Mouse (Mus musculus) heart, embryonic 16.5 days (tissue): ENCODE results near the gene Pogk. TPM values are rescaled to one million over a fixed set of nuclear protein-coding genes. Genes with fewer than 3 reads are reported as not detected.

Experiments used
- ATAC-seq: fragments of 200-750 bp; cut with Nextera tagmentation; replicated peaks from 2 replicates; pipeline ENCODE4 v1.8.0; 2017; ENCODE audit warnings: moderate number of reproducible peaks; ENCODE audit not compliant: insufficient read depth, low FRiP score; ENCODE audit errors: extremely low read depth
- H3K27ac ChIP-seq: fragments of 300-500 bp; sonication (generic); 2 replicates; pipeline ENCODE4 v1.5.1; 2014; ENCODE audit warnings: mild to moderate bottlenecking, low read length, control low read depth, moderate library complexity
- H3K27me3 ChIP-seq: fragments of 300-500 bp; sonication (generic); 2 replicates; pipeline ENCODE4 v1.6.1; 2014; ENCODE audit warnings: low read length, mixed read lengths; ENCODE audit not compliant: control insufficient read depth, insufficient read depth
- H3K36me3 ChIP-seq: fragments of 300-500 bp; sonication (generic); 2 replicates; pipeline ENCODE4 v1.6.1; 2014; ENCODE audit not compliant: control insufficient read depth, insufficient read depth
- H3K4me1 ChIP-seq: fragments of 300-500 bp; sonication (generic); 2 replicates; pipeline ENCODE4 v1.6.1; 2014; ENCODE audit warnings: low read length, mixed read lengths; ENCODE audit not compliant: control insufficient read depth, insufficient read depth
- H3K4me2 ChIP-seq: fragments of 300-500 bp; sonication (generic); 2 replicates; pipeline ENCODE4 v1.6.1; 2014; ENCODE audit warnings: low read depth, mild to moderate bottlenecking, control low read depth, low read length
- H3K4me3 ChIP-seq: fragments of 300-500 bp; sonication (generic); 2 replicates; pipeline ENCODE4 v1.5.1; 2014; ENCODE audit warnings: mild to moderate bottlenecking, control low read depth, low read length
- H3K9ac ChIP-seq: fragments of 300-500 bp; sonication (generic); 2 replicates; pipeline ENCODE4 v1.6.1; 2014; ENCODE audit warnings: low read length, control low read depth
- H3K9me3 ChIP-seq: fragments of 300-500 bp; sonication (generic); replicated peaks from 2 replicates; pipeline ENCODE4 v1.6.1; 2016; ENCODE audit warnings: low read length; ENCODE audit not compliant: control insufficient read depth
- WGBS: fragments of 180-500 bp; shearing (Covaris S2); extraction: QIAGEN DNeasy Blood & Tissue Kit; methylation state at CpG from one replicate; pipeline ENCODE4 v1.1.7; 2014; 5-methylcytosine and 5-hydroxymethylcytosine counted together
- polyA plus RNA-seq: library from polyadenylated mRNA; unstranded; fragments of >200 nt; fragmentation: Nextera tagmentation; extraction: Ambion mirVana; gene quantifications from 2 replicates; pipeline ENCODE4 v1.2.1, GENCODE M21; 2015

The Pogk gene
- polyA plus RNA-seq, 1 experiment from 2014 or later: 9.3 TPM

DNA sequence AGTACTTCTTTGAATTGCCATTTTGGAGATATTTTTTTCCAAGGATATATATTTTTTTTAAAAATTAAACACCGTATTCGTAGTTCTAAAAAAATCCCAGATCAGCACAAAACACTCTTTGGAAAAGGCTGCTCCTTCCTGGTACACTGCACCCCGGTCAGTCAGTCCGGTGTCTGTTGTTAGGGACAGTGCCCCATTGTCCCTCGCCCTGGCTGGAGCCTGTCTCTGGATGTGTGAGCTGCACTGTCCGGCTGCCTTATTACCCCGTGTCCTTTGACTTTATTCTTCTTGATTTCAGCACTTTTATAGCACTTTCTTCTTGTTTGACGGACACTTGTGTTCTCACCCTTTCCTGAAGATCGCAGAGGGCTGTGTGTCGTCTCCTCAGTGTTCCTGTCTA, 25.0 kb downstream of the Pogk start:
- Histone ChIP-seq H3K4me2 (no peak overlapping the region), H3K4me1 (peaks cover 29% of the 10 kb centered on the region), H3K9ac (no peak overlapping the region), H3K27ac (no peak overlapping the region), H3K36me3 (peaks cover 37% of the 10 kb centered on the region), H3K9me3 (no peaks in the 10 kb centered on the region), H3K4me3 (no peak overlapping the region), H3K27me3 (no peaks in the 10 kb centered on the region)
- 93% methylated on average over 10 of the region's 10 CpGs for WGBS
- no peak for ATAC-seq

- Histone ChIP-seq H3K9me3 (no peaks in the 10 kb centered on the region), H3K27me3 (no peaks in the 10 kb centered on the region), H3K4me2 (no peak overlapping the region), H3K36me3 (peaks cover 25% of the 10 kb centered on the region), H3K4me1 (peaks cover 18% of the 10 kb centered on the region), H3K27ac (no peak overlapping the region), H3K9ac (no peak overlapping the region), H3K4me3 (no peak overlapping the region)
- 77% methylated on average over 4 of the region's 4 CpGs for WGBS
- no peak for ATAC-seq
These were observed 27.0 kb downstream of the Pogk start for GRCm38 (mm10) chr1:166382626-166383025.

DNA sequence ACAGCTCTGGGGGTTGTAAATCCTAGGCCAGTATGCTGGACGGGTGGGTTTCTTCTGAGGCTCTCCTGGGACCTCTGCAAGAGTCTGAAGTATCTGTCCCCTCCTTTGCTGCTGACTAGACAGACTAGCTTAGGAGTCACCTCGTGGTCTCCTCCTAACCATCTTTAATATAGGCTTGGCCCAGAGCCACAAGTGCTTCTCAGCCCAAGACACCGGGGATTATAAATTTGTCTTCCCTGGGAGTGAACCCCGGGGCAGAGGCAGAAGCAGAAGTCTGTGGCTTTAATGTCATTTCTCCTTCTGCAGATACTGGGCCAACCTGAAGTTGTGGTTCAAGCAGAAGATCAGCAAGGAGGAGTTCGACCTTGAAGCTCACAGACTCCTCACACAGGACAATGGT, 27.8 kb downstream of the Pogk start:
- Histone ChIP-seq H3K9ac (0 out of 2 replicates have a peak overlapping the region, but pooled peaks have one; percentile 21), H3K9me3 (no peaks in the 10 kb centered on the region)
- WGBS: 72% methylated on average over 5 of the region's 5 CpGs

GRCm38 (mm10) chr1:166381336-166381735, 28.3 kb downstream of the Pogk start:
- Histone ChIP-seq H3K27me3 (no peaks in the 10 kb centered on the region), H3K36me3 (peaks cover 23% of the 10 kb centered on the region), H3K4me3 (no peak overlapping the region), H3K9ac (peak overlapping the region; percentile 21; the same call in 1 of the 2 replicates), H3K4me1 (peaks cover 15% of the 10 kb centered on the region), H3K27ac (peak overlapping the region; percentile 11; the same call in 1 of the 2 replicates), H3K9me3 (no peaks in the 10 kb centered on the region), H3K4me2 (peak overlapping the region; percentile 59)
- WGBS: 73% methylated on average over 10 of the region's 10 CpGs
- no peak for ATAC-seq

More for the DNA sequence above, 27.8 kb downstream of the Pogk start:
- no peak for ATAC-seq
- Histone ChIP-seq H3K4me1 (peaks cover 15% of the 10 kb centered on the region), H3K27me3 (no peaks in the 10 kb centered on the region), H3K4me3 (no peak overlapping the region), H3K4me2 (no peak overlapping the region), H3K27ac (peak overlapping the region; percentile 11; the same call in 1 of the 2 replicates), H3K36me3 (peaks cover 25% of the 10 kb centered on the region)

DNA sequence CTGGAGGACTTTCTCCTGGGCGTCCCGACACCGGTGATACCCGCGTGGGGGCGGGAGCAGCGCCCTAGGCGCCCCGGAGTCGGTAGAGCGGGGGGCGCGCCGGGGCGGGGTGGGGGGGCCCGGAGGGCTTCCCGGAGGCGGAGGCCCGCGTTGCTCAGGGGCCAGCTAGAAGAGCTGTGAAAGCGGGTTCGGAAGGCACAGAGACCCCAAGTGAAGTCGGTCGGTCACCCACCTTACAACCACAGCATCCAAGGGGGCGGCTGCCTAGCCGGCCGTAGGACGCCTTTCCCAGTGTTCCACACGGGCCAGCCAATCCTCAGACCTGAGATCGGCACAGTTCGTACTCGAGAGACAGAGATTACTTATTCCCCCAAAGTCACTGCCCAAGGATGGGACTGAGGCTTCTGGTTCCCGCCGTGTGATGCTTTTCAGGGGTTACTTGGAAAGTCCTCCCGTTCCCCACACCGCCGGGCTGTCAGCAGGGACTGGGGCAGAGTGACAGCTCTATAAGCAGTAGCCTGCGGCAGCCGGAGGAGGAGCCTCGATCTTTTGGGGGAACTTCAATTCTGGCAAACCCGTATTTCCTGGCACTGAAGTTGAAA, 29.9 kb downstream of the Pogk start:
- Histone ChIP-seq H3K9me3 (no peaks in the 10 kb centered on the region), H3K4me2 (peak overlapping the region; percentile 59), H3K4me1 (peaks cover 15% of the 10 kb centered on the region), H3K27me3 (no peaks in the 10 kb centered on the region), H3K36me3 (peaks cover 12% of the 10 kb centered on the region), H3K4me3 (peak overlapping the region; percentile 86), H3K27ac (peak overlapping the region; percentile 97), H3K9ac (peak overlapping the region; percentile 97)
- peak; percentile 28 for ATAC-seq
- under 1% methylated on average over 38 of the region's 41 CpGs for WGBS

DNA sequence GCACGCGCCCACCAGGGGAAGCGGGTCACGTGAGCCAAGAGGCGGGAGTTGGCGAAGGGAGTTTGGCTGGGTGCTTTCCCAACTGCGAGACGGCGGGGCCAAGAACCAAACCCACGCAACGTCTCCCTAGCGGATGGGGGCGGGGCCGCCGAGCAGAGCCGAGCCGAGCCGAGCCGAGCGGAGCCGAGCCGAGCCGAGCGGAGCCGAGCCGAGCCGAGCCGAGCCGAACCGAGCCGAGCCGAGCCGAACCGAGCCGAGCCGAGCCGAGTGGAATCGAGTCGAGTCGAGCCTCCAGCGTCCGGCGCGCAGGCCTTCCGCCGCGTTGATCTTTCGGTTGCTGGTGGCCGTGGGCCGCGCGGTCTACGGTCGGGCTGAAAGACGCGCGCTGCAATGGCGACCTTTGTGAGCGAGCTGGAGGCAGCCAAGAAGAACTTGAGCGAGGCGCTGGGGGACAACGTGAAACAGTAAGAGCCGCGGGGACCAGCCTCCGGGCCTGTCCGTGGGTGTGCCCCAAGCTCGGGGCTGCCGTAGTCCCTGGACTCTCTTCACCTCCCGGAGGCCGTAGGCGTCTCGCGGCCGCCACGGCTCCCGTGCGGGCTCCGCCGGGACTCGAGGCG, 30.5 kb downstream of the Pogk start, which contains the start of gene Tada1:
Tada1 (plus strand) TSS at position 85 of the 617 bp plus-strand sequence.
- Histone ChIP-seq H3K9ac (peak within 1 kb of the TSS; percentile 97), H3K4me2 (peak within 1 kb of the TSS; percentile 67), H3K36me3 (peaks cover 10% of the 10 kb centered on the region), H3K4me3 (peak within 1 kb of the TSS; percentile 86), H3K9me3 (no peaks in the 10 kb centered on the region), H3K4me1 (peaks cover 15% of the 10 kb centered on the region), H3K27ac (peak within 1 kb of the TSS; percentile 97), H3K27me3 (no peaks in the 10 kb centered on the region)
- WGBS: under 1% methylated on average over 71 of the region's 81 CpGs
- peak; percentile 93 for ATAC-seq

GRCm38 (mm10) chr1:166378431-166379012, 31.1 kb downstream of the Pogk start:
- Histone ChIP-seq H3K36me3 (peaks cover 7% of the 10 kb centered on the region), H3K4me3 (peak overlapping the region; percentile 86), H3K27ac (peak overlapping the region; percentile 84), H3K4me2 (peak overlapping the region; percentile 67), H3K9me3 (no peaks in the 10 kb centered on the region), H3K4me1 (peaks cover 15% of the 10 kb centered on the region), H3K9ac (peak overlapping the region; percentile 78), H3K27me3 (no peaks in the 10 kb centered on the region)
- 5% methylated on average over 21 of the region's 21 CpGs for whole genome bisulfite sequencing
- no peak for ATAC-seq

- H3K9ac ChIP-seq: no peak overlapping the region
- peaks cover 15% of the 10 kb centered on the region for H3K4me1 ChIP-seq
- 79% methylated on average over 6 of the region's 6 CpGs for WGBS
- no peaks in the 10 kb centered on the region for H3K27me3 ChIP-seq
- H3K9me3 ChIP-seq: no peaks in the 10 kb centered on the region
- no peak overlapping the region for H3K4me3 ChIP-seq
- H3K36me3 ChIP-seq: no peaks in the 10 kb centered on the region
- no peak overlapping the region for H3K27ac ChIP-seq
- no peak for ATAC-seq
- H3K4me2 ChIP-seq: no peak overlapping the region
These were observed 32.5 kb downstream of the Pogk start for GRCm38 (mm10) chr1:166377171-166377570.

DNA sequence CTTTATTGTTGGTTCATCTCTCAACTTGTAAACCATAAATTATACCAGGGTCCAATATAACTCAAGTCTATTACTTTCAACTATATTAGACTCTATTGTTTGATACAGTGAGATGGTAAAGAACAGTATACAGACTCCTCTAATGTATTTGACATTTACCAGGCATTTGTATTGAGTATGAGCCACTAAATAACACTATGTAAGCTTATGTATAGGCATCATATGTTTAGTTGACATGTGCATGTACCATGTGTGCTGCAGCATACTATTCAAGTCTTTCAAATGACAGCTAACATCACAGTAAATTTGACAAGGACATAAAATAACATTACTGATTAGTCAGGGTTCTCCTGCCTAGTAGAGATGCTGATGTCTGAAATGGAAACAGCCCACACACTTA, 46.5 kb downstream of the Pogk start:
- Histone ChIP-seq H3K36me3 (no peaks in the 10 kb centered on the region), H3K4me1 (no peaks in the 10 kb centered on the region), H3K27me3 (no peaks in the 10 kb centered on the region), H3K4me2 (no peak overlapping the region), H3K9me3 (no peaks in the 10 kb centered on the region), H3K27ac (no peak overlapping the region), H3K4me3 (no peak overlapping the region), H3K9ac (no peak overlapping the region)
- ATAC-seq: no peak
